Mouse (Mus musculus) olfactory bulb, adult 2 months (tissue): ENCODE data around the gene Slc2a6.

Experiments
- CTCF ChIP-seq: fragments of 200-500 bp; IDR thresholded peaks from 2 replicates; pipeline ENCODE4 v1.5.1; 2012; ENCODE audit warnings: low read depth, mild to moderate bottlenecking, low read length, moderate library complexity; ENCODE audit not compliant: insufficient read depth
- POLR2A ChIP-seq: fragments of 200-500 bp; IDR thresholded peaks from 2 replicates; pipeline ENCODE4 v1.6.1; 2012; ENCODE audit warnings: mild to moderate bottlenecking, low read depth, low read length, moderate library complexity; ENCODE audit not compliant: insufficient read depth

GRCm38 (mm10) chr2:27067996-27068395, 40.2 kb upstream of the Slc2a6 start:
- TF ChIP-seq POLR2A (no peak), CTCF (no peak)
